Mouse (Mus musculus) kidney, postnatal 10 days (tissue): ENCODE measurements around the gene 1700013F07Rik.
"Not testable (repeated sequence)": the region's sequence is repeated elsewhere in the genome, so short reads cannot be mapped to it uniquely, and the experiment has no call there.

Experiments
- DNase-seq: peaks from one replicate; pipeline ENCODE4 v3.0.0; 2021; ENCODE audit warnings: mixed read lengths

1700013F07Rik gene

DNA sequence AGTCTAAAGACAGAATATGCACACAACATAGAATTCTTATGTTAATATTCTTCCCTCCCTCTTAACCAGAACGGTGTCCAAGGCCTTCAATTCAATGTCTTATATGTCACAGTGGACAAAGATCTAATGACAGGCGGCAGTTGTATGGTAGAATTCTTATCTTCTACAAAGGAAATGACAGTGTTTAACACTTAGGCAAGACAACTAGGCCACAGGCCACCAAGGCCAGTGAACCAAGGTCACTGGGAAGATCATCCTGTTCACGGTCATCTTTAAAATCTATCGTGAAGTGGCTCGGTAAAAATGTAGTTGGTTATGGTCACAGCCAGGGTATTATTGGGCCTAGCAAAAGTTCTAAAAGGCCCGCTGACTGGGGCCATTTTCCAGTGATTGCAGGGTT, at the start of gene 1700013F07Rik:
TSS of gene 1700013F07Rik (plus strand) at position 200 of the 400 bp plus-strand sequence.
- no peak for DNase-seq

DNA sequence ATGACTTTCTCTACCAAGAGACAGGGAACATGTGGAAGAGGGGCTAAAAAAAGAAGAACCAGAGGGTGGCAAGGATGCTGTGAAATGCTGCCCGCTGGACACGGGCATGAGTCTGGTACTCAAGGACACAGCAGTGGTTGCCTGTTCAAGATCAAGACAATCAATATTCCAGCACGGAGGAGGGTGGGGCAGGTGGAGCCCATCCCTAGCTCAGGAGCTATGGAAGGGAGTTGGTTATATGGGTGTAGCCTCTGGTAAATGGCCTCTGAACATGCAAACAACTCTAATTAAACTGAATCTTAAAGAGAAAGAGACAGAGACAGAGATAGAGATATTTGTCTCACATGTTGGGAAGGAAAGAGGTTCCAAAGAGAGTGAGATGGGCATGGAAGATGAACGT, 49.2 kb upstream of the 1700013F07Rik start:
- no peak for DNase-seq

- DNase-seq, result no peak
Measured at GRCm38 (mm10) chr3:108489968-108490367, 44.0 kb upstream of the 1700013F07Rik start.

DNA sequence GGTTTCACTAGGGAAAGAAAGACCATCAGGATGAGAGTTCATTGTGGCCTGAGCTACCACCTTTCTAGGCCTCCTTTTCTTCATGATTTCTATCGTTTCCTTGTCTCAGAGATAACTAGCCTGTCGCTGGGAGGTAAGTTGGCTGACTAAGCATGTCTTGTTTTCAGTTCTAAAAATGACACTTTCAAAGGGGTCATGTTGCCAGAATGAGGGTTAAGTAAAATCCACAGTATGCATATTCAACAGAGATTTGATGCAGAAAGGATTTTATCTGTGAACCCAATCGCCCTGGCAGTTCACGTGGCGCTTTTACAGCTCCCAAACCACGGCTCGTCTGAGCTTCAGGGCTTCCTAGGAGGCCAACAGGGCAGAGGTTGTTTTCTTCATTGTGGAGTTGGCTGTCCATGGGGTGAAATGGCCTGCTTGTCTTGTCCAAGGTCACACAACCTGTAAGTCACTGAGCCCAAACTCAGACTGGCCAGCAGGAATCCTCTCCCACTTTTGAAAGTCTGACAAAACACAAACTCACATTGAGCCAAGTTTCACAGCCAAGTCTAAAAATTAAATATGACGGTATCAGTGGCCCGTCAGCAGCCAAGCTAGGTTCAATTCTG, 39.0 kb upstream of the 1700013F07Rik start:
- DNase-seq, result no peak

DNA sequence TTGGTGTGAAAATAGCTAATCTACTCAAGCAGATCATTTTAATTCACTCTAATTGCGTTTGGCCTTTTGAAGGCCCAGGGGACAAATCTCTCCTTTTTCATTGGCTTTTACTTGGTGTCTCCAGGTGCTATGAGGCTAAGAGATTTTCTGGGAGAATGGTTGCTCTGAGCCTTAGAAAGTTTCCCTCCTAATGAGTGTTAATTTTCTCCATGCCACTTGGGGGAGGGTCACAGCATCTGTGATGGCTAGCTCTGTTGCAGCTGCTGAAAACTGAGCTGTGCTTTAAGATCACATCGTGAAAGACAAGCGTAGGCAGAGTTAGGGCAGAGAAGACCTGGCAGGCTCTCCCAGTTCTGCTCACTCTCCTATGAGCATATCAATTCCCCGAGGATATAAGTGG, 38.5 kb upstream of the 1700013F07Rik start:
- DNase-seq, result no peak

DNA sequence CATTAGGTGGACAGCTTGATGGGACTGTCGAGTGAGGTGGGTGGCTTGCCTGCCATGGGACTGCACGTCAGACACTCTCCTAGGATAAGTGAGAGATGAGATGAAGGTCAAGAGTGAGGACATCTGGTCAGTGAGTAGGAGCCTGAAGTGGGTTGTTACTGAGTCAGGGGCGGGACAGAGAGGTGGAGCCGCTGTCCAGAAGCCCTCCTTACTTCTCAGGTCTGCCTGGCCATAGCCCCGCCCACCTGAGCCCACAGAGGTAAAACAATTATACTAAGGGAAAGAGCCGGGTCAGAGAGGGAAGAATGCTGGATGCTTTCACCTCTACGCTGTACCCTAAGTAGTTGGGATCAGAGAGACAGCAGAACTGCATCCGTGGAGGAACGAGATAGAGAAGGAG, 36.3 kb upstream of the 1700013F07Rik start:
- peak; percentile 18 for DNase-seq

DNA sequence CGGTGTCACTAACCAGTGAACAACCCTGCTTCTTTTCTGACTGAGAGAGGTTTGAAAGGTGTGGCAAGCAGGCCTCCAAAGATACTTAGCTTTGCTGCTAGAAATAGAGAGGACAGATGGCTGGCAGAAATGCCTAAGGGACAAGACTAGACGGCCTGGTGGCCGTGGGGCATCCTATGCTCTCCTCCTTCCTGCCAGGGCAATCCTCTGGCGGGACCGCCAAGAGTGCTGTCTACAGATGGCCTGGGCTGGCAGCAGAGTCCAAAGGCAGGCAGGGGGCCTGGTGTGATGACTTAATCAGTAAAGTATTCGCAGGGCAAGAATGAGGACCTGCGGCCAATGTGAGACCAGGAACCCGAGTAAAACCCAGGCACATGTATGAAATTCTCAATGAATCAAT, 34.1 kb upstream of the 1700013F07Rik start:
- DNase-seq, result peak; percentile 45

DNA sequence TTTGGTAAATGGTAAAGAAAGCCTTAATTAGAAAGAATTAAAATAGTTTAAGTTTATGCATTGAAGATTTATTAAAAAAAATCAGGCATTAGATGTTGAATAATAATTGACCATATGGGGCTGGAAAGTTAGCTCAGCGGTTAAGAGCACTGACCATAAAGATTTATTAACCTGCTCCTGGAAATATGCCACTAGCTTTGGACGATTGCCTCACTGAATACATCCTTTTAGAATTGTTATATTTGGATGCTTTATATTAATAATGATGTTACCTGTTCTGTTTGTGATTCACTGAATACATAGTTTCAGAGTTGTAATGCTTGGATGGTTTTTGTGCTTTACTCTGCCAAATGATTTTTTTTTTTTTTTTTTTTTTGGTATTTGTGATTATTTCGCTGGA, 32.5 kb upstream of the 1700013F07Rik start:
- not testable (repeated sequence) for DNase-seq

DNA sequence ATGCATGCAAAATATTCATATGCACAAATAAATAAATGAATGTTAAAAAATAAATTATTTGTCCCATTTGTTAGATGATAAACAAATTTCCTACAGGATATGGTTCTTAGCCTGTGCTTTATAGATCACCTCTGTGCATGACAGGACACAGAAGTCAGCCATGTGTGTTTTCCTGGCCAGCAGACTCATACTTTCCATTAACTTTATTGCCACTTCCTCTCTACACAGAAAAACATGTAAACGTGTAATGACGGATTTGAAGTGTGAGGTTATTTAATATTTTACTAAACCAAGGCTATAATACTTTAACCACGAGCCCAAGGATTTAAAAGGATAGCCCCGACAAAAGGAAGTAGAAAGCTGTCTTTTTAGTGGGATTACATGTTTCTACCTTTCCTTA, 30.0 kb upstream of the 1700013F07Rik start:
- no peak for DNase-seq

DNA sequence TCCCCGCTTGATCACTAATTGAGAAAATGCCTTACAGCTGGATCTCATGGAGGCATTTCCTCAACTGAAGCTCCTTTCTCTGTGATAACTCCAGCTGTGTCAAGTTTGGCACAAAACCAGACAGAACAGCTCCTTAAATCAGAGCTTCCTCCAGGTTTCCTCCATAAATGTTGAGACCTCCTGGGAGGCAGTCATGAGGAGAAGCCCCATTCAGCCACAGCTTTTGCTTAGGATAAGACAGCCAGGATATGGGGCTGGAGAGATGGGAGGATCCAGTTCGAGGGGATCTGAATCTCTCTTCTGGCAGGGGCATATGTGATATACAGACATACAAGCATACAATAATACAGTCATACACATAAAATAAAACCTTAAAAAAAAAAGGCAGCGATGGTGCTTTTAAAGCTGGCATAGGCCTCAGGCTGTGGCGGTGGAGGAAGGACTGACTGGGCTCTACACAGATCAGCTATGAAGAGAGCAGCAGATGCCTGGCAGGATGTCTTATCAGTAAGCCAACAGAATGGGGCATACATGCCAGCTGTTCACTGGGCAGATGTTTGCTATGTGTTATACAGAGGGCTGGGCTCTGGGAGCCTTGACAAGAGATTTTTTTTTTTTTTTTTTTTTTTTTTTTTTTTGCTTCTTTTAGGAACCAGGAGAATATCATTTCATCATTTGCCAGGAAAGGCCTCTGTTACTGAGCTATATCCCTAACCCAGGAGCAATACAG, 25.0 kb upstream of the 1700013F07Rik start:
- DNase-seq, result peak; percentile 16

DNA sequence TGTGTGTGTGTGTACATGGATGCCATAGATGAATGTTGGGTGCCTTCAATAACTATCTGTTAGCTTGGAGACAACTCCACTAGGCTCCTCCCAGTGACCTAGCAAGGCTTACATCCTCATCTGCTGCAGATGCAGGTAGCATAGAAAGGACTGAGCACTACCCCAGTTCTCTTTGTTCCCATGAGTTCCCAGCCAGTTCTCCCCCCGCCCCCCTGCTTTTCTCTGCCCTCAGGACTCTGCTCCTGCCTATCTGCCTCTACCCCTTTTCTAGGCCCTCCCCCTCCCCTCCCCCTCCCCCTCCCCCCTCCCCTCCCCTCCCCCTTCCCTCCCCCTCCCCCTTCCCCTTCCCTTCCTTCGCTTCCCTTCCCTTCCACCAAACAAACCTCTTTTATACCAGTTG, 23.8 kb upstream of the 1700013F07Rik start:
- no peak for DNase-seq

DNA sequence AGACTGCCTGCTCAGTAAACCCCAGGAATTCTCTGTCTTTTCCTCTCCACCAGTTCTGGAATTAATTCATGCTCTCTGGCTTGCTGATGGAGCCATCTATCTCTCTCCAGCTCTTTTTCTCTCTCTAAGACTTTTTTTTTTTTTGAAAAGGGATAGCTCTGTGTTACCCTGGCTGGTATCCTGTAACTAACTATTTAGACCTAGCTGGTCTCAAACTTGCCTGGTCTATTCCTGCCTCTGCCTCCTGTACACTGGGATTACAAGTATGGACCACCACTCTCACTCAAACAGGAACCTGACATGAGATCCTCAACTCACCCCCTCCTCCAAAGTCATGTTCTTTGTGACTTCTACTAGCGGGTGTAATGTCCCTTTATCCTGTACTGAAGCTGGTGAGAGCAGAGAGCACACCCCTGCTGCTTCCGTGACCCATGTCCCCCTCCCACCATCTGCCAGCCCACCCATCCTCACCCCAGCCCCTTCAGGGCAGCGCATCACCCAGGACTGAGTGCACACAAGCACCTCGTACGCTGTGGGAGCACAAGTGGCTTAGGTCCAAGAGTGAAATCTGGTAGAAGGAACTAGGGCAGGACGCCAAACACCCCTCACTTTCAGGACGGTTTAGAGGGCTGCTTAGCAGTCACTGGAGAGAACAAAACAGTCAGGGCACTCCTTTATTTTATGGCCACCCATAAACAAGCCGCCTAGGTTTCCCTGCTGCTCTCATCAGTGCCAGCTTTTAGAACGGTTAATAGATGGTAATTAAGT, 23.1 kb upstream of the 1700013F07Rik start:
- peak; percentile 22 for DNase-seq

DNA sequence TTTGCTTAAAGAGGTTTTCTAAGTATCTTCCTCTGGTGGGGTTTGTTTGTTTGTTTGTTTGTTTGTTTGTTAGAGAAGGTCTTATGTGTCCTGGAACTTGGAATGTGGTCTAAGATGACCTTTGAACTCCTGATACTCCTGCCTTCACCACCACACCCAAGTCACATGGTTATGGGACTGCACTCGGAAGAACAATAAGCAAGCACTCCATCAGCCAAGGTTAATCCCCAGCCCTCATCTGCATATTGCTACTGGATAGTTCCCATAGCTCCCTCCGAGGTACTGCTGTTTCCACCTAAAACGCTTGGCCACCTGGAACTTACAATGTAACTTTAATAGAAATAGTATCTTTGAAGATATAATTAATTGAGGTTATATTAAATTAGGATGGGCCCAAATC, 20.5 kb upstream of the 1700013F07Rik start:
- DNase-seq, result no peak

- no peak for DNase-seq
Measured at GRCm38 (mm10) chr3:108518276-108518675, 15.7 kb upstream of the 1700013F07Rik start.

DNA sequence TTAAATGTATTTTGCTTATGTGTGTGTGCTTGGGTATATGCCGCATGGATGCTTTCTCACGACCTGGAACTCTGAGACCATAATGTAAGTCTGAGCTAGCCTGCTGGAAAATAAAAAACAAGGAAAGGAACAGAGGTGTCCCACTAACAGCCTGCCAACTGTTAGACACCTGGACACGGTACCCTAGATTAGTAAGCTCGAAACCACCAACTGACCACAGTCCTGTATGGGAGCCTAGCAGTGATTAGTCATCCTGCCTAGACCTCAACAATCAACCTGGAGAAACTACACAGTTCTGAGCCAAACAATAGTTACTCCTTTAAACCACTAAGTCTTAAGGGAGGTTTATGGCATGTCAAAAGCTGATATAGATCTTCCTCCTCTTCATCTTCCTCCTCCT, 10.5 kb upstream of the 1700013F07Rik start:
- DNase-seq, result no peak

DNA sequence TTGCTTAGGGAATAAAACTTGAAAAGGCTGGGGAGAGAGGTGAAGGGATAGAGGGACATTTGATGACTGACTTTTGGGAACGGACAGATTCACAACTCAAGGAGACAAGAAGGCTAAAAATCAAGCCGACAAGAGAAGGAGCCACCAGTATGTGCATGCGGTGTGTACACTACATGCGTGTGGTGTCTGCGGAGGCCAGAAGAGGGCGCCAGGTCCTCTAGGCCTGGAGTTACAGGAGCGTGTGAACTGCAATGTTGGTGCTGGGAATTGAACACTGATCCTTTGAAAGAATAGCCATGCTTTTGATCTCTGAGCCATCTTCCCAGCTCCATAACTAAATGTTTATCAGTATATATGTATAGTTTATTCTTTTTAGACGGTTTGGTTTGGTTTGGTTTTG, 5.5 kb upstream of the 1700013F07Rik start:
- DNase-seq, result no peak

GRCm38 (mm10) chr3:108533114-108533885, 650 bp upstream of the 1700013F07Rik start:
- peak; percentile 67 for DNase-seq

- no peak for DNase-seq
Measured at GRCm38 (mm10) chr3:108535896-108536516, 2.1 kb downstream of the 1700013F07Rik start.

DNA sequence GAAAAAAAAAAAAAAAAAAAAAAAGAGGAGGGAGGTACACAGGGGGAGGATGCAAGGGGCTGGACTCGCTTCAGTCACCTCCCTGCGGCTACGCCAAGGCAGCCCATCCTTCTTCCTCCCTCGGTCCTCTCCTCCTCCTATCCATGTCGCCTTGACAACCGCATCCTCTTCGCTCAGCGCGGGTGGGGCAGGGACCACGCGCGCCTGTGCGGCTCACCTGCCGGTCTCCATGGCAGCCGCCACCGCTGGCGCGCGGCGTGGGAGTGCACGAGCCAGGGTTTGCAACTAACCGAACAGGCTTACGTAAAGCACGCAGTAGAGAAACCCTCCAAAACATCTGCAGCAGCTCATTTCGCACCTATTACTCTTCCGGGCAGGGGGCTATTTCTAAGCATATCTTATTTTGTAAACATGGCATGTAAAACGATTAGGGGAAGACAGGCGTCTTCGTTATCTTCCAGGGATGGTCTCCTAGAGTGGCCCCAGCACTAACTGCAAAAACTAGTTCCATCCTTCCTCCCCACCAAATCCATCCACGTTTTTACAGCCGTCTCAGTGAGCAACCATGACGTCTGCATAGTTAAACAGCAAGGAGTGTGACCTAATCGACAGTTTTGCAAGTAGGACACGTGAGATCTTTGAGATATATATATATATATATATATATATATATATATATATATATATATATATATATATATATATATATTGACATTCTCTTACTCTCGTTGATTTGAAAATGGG, 2.7 kb downstream of the 1700013F07Rik start, which contains the start of gene 5330417C22Rik:
TSS of gene 5330417C22Rik (minus strand) at position 20 of the 744 bp plus-strand sequence.
- DNase-seq, result peak; percentile 41

- peak; percentile 91 for DNase-seq
Measured at GRCm38 (mm10) chr3:108537303-108537702, 3.4 kb downstream of the 1700013F07Rik start.

- DNase-seq, result no peak
Measured at GRCm38 (mm10) chr3:108542299-108542698, 8.3 kb downstream of the 1700013F07Rik start.

- DNase-seq, result no peak
Measured at GRCm38 (mm10) chr3:108554111-108554561, 20.2 kb downstream of the 1700013F07Rik start.
